In the genomic region with DNA sequence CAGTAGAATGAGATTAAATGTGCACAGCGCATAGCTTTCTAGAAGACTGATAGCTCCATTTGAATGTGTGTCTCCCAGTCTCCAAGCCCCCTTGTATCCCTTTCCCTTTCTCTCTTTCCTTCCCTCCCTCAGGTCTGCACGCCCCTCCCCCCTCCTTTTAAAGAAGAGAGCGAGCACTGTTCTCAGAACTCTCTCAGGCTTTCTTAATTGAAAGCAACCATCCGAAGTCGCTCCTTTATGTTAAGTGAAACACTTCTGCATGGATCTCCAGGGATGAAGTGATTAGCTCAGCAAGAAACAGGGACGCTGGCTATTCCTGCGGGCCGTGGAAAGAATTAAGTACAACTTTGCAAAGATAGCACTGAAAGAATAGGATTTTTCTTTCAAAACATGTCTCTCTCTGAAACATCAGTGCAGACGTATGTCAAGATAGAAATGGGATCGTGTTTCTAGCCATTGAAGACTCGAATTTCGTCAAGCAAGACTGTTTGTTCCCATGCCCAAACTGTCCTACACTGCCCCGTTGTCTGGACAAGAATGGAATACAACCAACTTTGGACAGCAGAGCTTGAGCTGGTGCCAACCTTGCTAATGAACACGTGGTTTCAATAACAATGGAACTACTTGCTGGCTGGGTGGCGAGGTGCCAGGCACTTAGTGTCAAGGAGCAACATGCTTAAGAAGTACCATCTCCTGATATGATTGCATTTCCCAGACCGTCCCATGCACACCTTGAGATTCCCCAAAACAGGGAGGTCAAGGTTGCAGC, we compare ENCODE assay signal across 8 mouse cellular contexts.
A peak's percentile ranks its signal among the peaks of the same experiment; 100 is the strongest.
DNase-seq lines count a peak whose midpoint lies in the region; ATAC-seq lines count a peak whose summit lies in the region.

No protein-coding gene starts in this region.

- peak; percentile 27 for DNase-seq in neural tube, embryonic 11.5 days (ENCODE audit: low spot score)
- no peak for DNase-seq in neural tube, embryonic 10.5 days (ENCODE audit: extremely low spot score, low spot score)
- peak; percentile 89 to 90 for DNase-seq in kidney, postnatal 25 days
- peak; percentile 74 for DNase-seq in retina, embryonic 14.5 days (ENCODE audit: low spot score)
- DNase-seq in spleen, postnatal 14 days (ENCODE audit: low spot score in 2 of 2): no peak
- no peak for DNase-seq in urinary bladder, postnatal 10 days (ENCODE audit: low spot score)

- no peaks in the 10 kb centered on the region for H3K36me3 ChIP-seq in neural tube, embryonic 11.5 days (ENCODE audit: control insufficient read depth, insufficient read depth, low read length)
- H3K36me3 ChIP-seq in forebrain, embryonic 13.5 days (ENCODE audit: poor library complexity, severe bottlenecking): no peaks in the 10 kb centered on the region
- no peaks in the 10 kb centered on the region for H3K36me3 ChIP-seq in limb, embryonic 15.5 days

- H3K27ac ChIP-seq in neural tube, embryonic 11.5 days (ENCODE audit: low read depth, low read length): no peak overlapping the region
- peak overlapping the region; percentile 60 for H3K27ac ChIP-seq in forebrain, embryonic 13.5 days
- peak overlapping the region; percentile 19; the same call in 1 of the 2 replicates for H3K27ac ChIP-seq in limb, embryonic 15.5 days

- no peaks in the 10 kb centered on the region for H3K27me3 ChIP-seq in neural tube, embryonic 11.5 days (ENCODE audit: control insufficient read depth, insufficient read depth, low read length)
- H3K27me3 ChIP-seq in forebrain, embryonic 13.5 days: no peaks in the 10 kb centered on the region
- no peaks in the 10 kb centered on the region for H3K27me3 ChIP-seq in limb, embryonic 15.5 days

- no peak overlapping the region for H3K9ac ChIP-seq in neural tube, embryonic 11.5 days (ENCODE audit: low read length)
- H3K9ac ChIP-seq in forebrain, embryonic 13.5 days: no peak overlapping the region
- no peak overlapping the region for H3K9ac ChIP-seq in limb, embryonic 15.5 days

- ATAC-seq in neural tube, embryonic 11.5 days (ENCODE audit: insufficient read depth, low FRiP score, low TSS enrichment): no peak
- ATAC-seq in forebrain, embryonic 13.5 days: peak; percentile 88
- 0 out of 2 replicates have a peak, but pooled peaks have one; percentile 14 for ATAC-seq in limb, embryonic 15.5 days (ENCODE audit: insufficient number of reproducible peaks, low FRiP score, low TSS enrichment, low read depth)

- no peak overlapping the region for H3K4me3 ChIP-seq in neural tube, embryonic 11.5 days (ENCODE audit: low read depth, low read length)
- H3K4me3 ChIP-seq in forebrain, embryonic 13.5 days: no peak overlapping the region
- no peak overlapping the region for H3K4me3 ChIP-seq in limb, embryonic 15.5 days

- WGBS in neural tube, embryonic 11.5 days: 55% methylated on average over 16 of the region's 16 CpGs
- WGBS in forebrain, embryonic 13.5 days: 7% methylated on average over 15 of the region's 16 CpGs
- WGBS in limb, embryonic 15.5 days: 37% methylated on average over 16 of the region's 16 CpGs

- no peak overlapping the region for H3K4me2 ChIP-seq in neural tube, embryonic 11.5 days (ENCODE audit: low read depth)
- peak overlapping the region; percentile 15 for H3K4me2 ChIP-seq in forebrain, embryonic 13.5 days
- no peak overlapping the region for H3K4me2 ChIP-seq in limb, embryonic 15.5 days

- H3K9me3 ChIP-seq in neural tube, embryonic 11.5 days (ENCODE audit: control insufficient read depth, low read length): no peaks in the 10 kb centered on the region
- H3K9me3 ChIP-seq in forebrain, embryonic 13.5 days (replicated peaks): 0 out of 2 replicates have a peak, but pooled peaks cover 4% of the 10 kb centered on the region
- H3K9me3 ChIP-seq in limb, embryonic 15.5 days: no peaks in the 10 kb centered on the region

- H3K4me1 ChIP-seq in neural tube, embryonic 11.5 days (ENCODE audit: control insufficient read depth, insufficient read depth, low read length): peaks cover 8% of the 10 kb centered on the region
- peaks cover 28% of the 10 kb centered on the region for H3K4me1 ChIP-seq in forebrain, embryonic 13.5 days
- H3K4me1 ChIP-seq in limb, embryonic 15.5 days: peaks cover 13% of the 10 kb centered on the region

Comparison
In these comparisons a context has a peak if more than half of its experiments do, and no peak if none do; other contexts are left out.
1. DNase-seq: peak in neural tube, embryonic 11.5 days (single experiment), kidney, postnatal 25 days (2 of 2) and retina, embryonic 14.5 days (single experiment); none in neural tube, embryonic 10.5 days (single experiment), spleen, postnatal 14 days (0 of 2) and urinary bladder, postnatal 10 days (single experiment).